Mouse (Mus musculus): Measurements from ENCODE around the gene Atg4c. TPM values are rescaled to one million over a fixed set of nuclear protein-coding genes. Genes with fewer than 3 reads are reported as not detected.

Atg4c gene
- polyA plus RNA-seq, 1 experiment from 2014 or later = 11.3 TPM

GRCm38 (mm10) chr4:99229371-99229770 lies 35.6 kb downstream of the Atg4c start:
- ATAC-seq (ENCODE audit: insufficient read depth) = no peak
- Histone ChIP-seq H3K27ac (ENCODE audit: low read depth) (no peak overlapping the region), H3K9me3 (ENCODE audit: low read depth, low read length) (no peaks in the 10 kb centered on the region), H3K4me2 (no peak overlapping the region), H3K27me3 (ENCODE audit: insufficient read depth, low read length) (no peaks in the 10 kb centered on the region), H3K4me1 (ENCODE audit: insufficient read depth) (no peaks in the 10 kb centered on the region), H3K4me3 (ENCODE audit: low read depth, low read length) (no peak overlapping the region), H3K9ac (no peak overlapping the region), H3K36me3 (ENCODE audit: insufficient read depth) (peaks cover 8% of the 10 kb centered on the region; the same call in 1 of the 2 replicates)
- DNase-seq = no peak
- WGBS = 85% methylated on average over 8 of the region's 8 CpGs
- no peak for TF ChIP-seq CTCF (IDR thresholded peaks at IDR 0.05; ENCODE audit: low read depth)

GRCm38 (mm10) chr4:99235203-99235856 lies 41.6 kb downstream of the Atg4c start:
- WGBS = 85% methylated on average over 8 of the region's 8 CpGs
- Histone ChIP-seq H3K36me3 (ENCODE audit: insufficient read depth) (no peaks in the 10 kb centered on the region), H3K9ac (no peak overlapping the region), H3K4me1 (ENCODE audit: insufficient read depth) (no peaks in the 10 kb centered on the region), H3K9me3 (ENCODE audit: low read depth, low read length) (no peaks in the 10 kb centered on the region), H3K27me3 (ENCODE audit: insufficient read depth, low read length) (no peaks in the 10 kb centered on the region), H3K4me2 (no peak overlapping the region), H3K4me3 (ENCODE audit: low read depth, low read length) (no peak overlapping the region), H3K27ac (ENCODE audit: low read depth) (no peak overlapping the region)
- DNase-seq (peak; percentile 88), ATAC-seq (ENCODE audit: insufficient read depth) (no peak)
- TF ChIP-seq CTCF (IDR thresholded peaks at IDR 0.05; ENCODE audit: low read depth) = peak; percentile 73

- Histone ChIP-seq H3K27me3 (ENCODE audit: insufficient read depth, low read length) (no peaks in the 10 kb centered on the region), H3K4me1 (ENCODE audit: insufficient read depth) (no peaks in the 10 kb centered on the region), H3K9ac (no peak overlapping the region), H3K4me3 (ENCODE audit: low read depth, low read length) (no peak overlapping the region), H3K9me3 (ENCODE audit: low read depth, low read length) (no peaks in the 10 kb centered on the region), H3K36me3 (ENCODE audit: insufficient read depth) (no peaks in the 10 kb centered on the region), H3K27ac (ENCODE audit: low read depth) (no peak overlapping the region), H3K4me2 (no peak overlapping the region)
- no peak for ATAC-seq (ENCODE audit: insufficient read depth)
- WGBS = 93% methylated on average over 2 of the region's 2 CpGs
- DNase-seq = peak; percentile 19
- no peak for TF ChIP-seq CTCF (IDR thresholded peaks at IDR 0.05; ENCODE audit: low read depth)
Observed at GRCm38 (mm10) chr4:99238305-99238704, 44.6 kb downstream of the Atg4c start.

GRCm38 (mm10) chr4:99241674-99242073 lies 47.9 kb downstream of the Atg4c start:
- Histone ChIP-seq H3K27me3 (ENCODE audit: insufficient read depth, low read length) (no peaks in the 10 kb centered on the region), H3K4me1 (ENCODE audit: insufficient read depth) (no peaks in the 10 kb centered on the region), H3K4me3 (ENCODE audit: low read depth, low read length) (no peak overlapping the region), H3K27ac (ENCODE audit: low read depth) (no peak overlapping the region), H3K36me3 (ENCODE audit: insufficient read depth) (no peaks in the 10 kb centered on the region), H3K9ac (no peak overlapping the region), H3K9me3 (ENCODE audit: low read depth, low read length) (no peaks in the 10 kb centered on the region), H3K4me2 (no peak overlapping the region)
- no peak for ATAC-seq (ENCODE audit: insufficient read depth)
- WGBS = 51% methylated on average over 5 of the region's 5 CpGs
- peak; percentile 32 for TF ChIP-seq CTCF (IDR thresholded peaks at IDR 0.05; ENCODE audit: low read depth)
- DNase-seq = no peak

GRCm38 (mm10) chr4:99249358-99249757 lies 55.6 kb downstream of the Atg4c start:
- WGBS = 75% methylated on average over 3 of the region's 3 CpGs
- no peak overlapping the region for H3K4me2 ChIP-seq
- H3K36me3 ChIP-seq (ENCODE audit: insufficient read depth) = no peaks in the 10 kb centered on the region
- no peak overlapping the region for H3K4me3 ChIP-seq (ENCODE audit: low read depth, low read length)
- H3K4me1 ChIP-seq (ENCODE audit: insufficient read depth) = no peaks in the 10 kb centered on the region
- H3K27me3 ChIP-seq (ENCODE audit: insufficient read depth, low read length) = no peaks in the 10 kb centered on the region
- H3K9ac ChIP-seq = no peak overlapping the region
- no peak for TF ChIP-seq CTCF (IDR thresholded peaks at IDR 0.05; ENCODE audit: low read depth)
- H3K27ac ChIP-seq (ENCODE audit: low read depth) = no peak overlapping the region
- no peaks in the 10 kb centered on the region for H3K9me3 ChIP-seq (ENCODE audit: low read depth, low read length)
- DNase-seq (no peak), ATAC-seq (ENCODE audit: insufficient read depth) (no peak)

GRCm38 (mm10) chr4:99249826-99250225 lies 56.1 kb downstream of the Atg4c start:
- Histone ChIP-seq H3K4me1 (ENCODE audit: insufficient read depth) (no peaks in the 10 kb centered on the region), H3K27ac (ENCODE audit: low read depth) (no peak overlapping the region), H3K9me3 (ENCODE audit: low read depth, low read length) (no peaks in the 10 kb centered on the region), H3K9ac (no peak overlapping the region), H3K4me3 (ENCODE audit: low read depth, low read length) (no peak overlapping the region), H3K27me3 (ENCODE audit: insufficient read depth, low read length) (no peaks in the 10 kb centered on the region), H3K36me3 (ENCODE audit: insufficient read depth) (no peaks in the 10 kb centered on the region), H3K4me2 (no peak overlapping the region)
- TF ChIP-seq CTCF (IDR thresholded peaks at IDR 0.05; ENCODE audit: low read depth) = no peak
- ATAC-seq (ENCODE audit: insufficient read depth) = no peak
- WGBS = 90% methylated on average over 8 of the region's 8 CpGs
- no peak for DNase-seq

- Histone ChIP-seq H3K4me2 (no peak overlapping the region), H3K27ac (ENCODE audit: low read depth) (no peak overlapping the region), H3K36me3 (ENCODE audit: insufficient read depth) (no peaks in the 10 kb centered on the region), H3K27me3 (ENCODE audit: insufficient read depth, low read length) (no peaks in the 10 kb centered on the region), H3K9ac (no peak overlapping the region), H3K4me1 (ENCODE audit: insufficient read depth) (no peaks in the 10 kb centered on the region), H3K4me3 (ENCODE audit: low read depth, low read length) (no peak overlapping the region), H3K9me3 (ENCODE audit: low read depth, low read length) (no peaks in the 10 kb centered on the region)
- WGBS = 86% methylated on average over 11 of the region's 11 CpGs
- TF ChIP-seq CTCF (IDR thresholded peaks at IDR 0.05; ENCODE audit: low read depth) = no peak
- no peak for DNase-seq
- ATAC-seq (ENCODE audit: insufficient read depth) = no peak
Observed at GRCm38 (mm10) chr4:99252957-99253356, 59.2 kb downstream of the Atg4c start.

Data from lung, embryonic 14.5 days (tissue).